Mouse (Mus musculus) large intestine, adult 2 months (tissue): ENCODE measurements at regions not wholly inside any gene's neighbourhood (a gene's known extent, or its start where the extent isn't known, plus 50 kb on each side); places are given as distances from the start of the nearest gene placed in this dataset.

Experiments
- DNase-seq: peaks from one replicate; pipeline ENCODE4 v3.0.0-alpha.2; 2012; ENCODE audit warnings: low read depth, low spot score
- WGBS: fragments of 180-500 bp; shearing (Covaris S2); methylation state at CpG from one replicate; pipeline ENCODE4 v1.1.7; 2018; 5-methylcytosine and 5-hydroxymethylcytosine counted together

GRCm38 (mm10) chr5:119486196-119486595 lies 184.3 kb upstream of the Tbx3 start:
- DNase-seq = no peak

GRCm38 (mm10) chr5:119487184-119487583 lies 183.3 kb upstream of the Tbx3 start:
- DNase-seq = no peak
- 23% methylated on average over 8 of the region's 8 CpGs for WGBS

- no peak for DNase-seq
- WGBS = 83% methylated on average over 1 of the region's 1 CpGs
Observed at GRCm38 (mm10) chr5:119497501-119497900, 173.0 kb upstream of the Tbx3 start.

GRCm38 (mm10) chr5:119498431-119498830 lies 172.0 kb upstream of the Tbx3 start:
- 63% methylated on average over 6 of the region's 6 CpGs for WGBS
- DNase-seq = no peak

GRCm38 (mm10) chr5:119507709-119508108 lies 162.8 kb upstream of the Tbx3 start:
- WGBS = 33% methylated on average over 14 of the region's 14 CpGs
- DNase-seq = no peak

- 42% methylated on average over 19 of the region's 19 CpGs for WGBS
Observed at GRCm38 (mm10) chr5:119518506-119519252, 151.8 kb upstream of the Tbx3 start.

GRCm38 (mm10) chr5:119524171-119524570 lies 146.3 kb upstream of the Tbx3 start:
- DNase-seq = no peak
- WGBS = 65% methylated on average over 4 of the region's 4 CpGs

More at GRCm38 (mm10) chr5:119518506-119519252, 151.8 kb upstream of the Tbx3 start:
- no peak for DNase-seq

- 75% methylated on average over 5 of the region's 5 CpGs for WGBS
- DNase-seq = no peak
Observed at GRCm38 (mm10) chr5:119525960-119526359, 144.5 kb upstream of the Tbx3 start.

GRCm38 (mm10) chr5:119530009-119530408 lies 140.5 kb upstream of the Tbx3 start:
- DNase-seq = no peak
- 57% methylated on average over 8 of the region's 8 CpGs for WGBS

- DNase-seq = no peak
- 83% methylated on average over 5 of the region's 5 CpGs for WGBS
Observed at GRCm38 (mm10) chr5:119534946-119535345, 135.5 kb upstream of the Tbx3 start.

GRCm38 (mm10) chr5:119542836-119543235 lies 127.6 kb upstream of the Tbx3 start:
- DNase-seq = peak; percentile 16
- WGBS = 37% methylated on average over 11 of the region's 11 CpGs

GRCm38 (mm10) chr5:119543716-119544115 lies 126.8 kb upstream of the Tbx3 start:
- DNase-seq = no peak
- WGBS = 69% methylated on average over 6 of the region's 6 CpGs

GRCm38 (mm10) chr5:119544681-119545080 lies 125.8 kb upstream of the Tbx3 start:
- WGBS = 56% methylated on average over 11 of the region's 11 CpGs
- DNase-seq = no peak

- no peak for DNase-seq
- whole genome bisulfite sequencing = 80% methylated on average over 19 of the region's 19 CpGs
Observed at GRCm38 (mm10) chr5:119547070-119547469, 123.4 kb upstream of the Tbx3 start.

- no peak for DNase-seq
- 68% methylated on average over 6 of the region's 6 CpGs for WGBS
Observed at GRCm38 (mm10) chr5:119550916-119551315, 119.6 kb upstream of the Tbx3 start.

- DNase-seq = no peak
- 65% methylated on average over 5 of the region's 5 CpGs for WGBS
Observed at GRCm38 (mm10) chr5:119553469-119553868, 117.0 kb upstream of the Tbx3 start.

- DNase-seq = no peak
- 75% methylated on average over 5 of the region's 5 CpGs for WGBS
Observed at GRCm38 (mm10) chr5:119557071-119557470, 113.4 kb upstream of the Tbx3 start.

GRCm38 (mm10) chr5:119559696-119560095 lies 110.8 kb upstream of the Tbx3 start:
- no peak for DNase-seq
- 93% methylated on average over 11 of the region's 11 CpGs for WGBS

- no peak for DNase-seq
- WGBS = 96% methylated on average over 5 of the region's 5 CpGs
Observed at GRCm38 (mm10) chr5:119560392-119560791, 110.1 kb upstream of the Tbx3 start.

- DNase-seq = no peak
- WGBS = 59% methylated on average over 7 of the region's 7 CpGs
Observed at GRCm38 (mm10) chr5:119561531-119561930, 108.9 kb upstream of the Tbx3 start.

- WGBS = 20% methylated on average over 33 of the region's 33 CpGs
- DNase-seq = no peak
Observed at GRCm38 (mm10) chr5:119563510-119564351, 106.7 kb upstream of the Tbx3 start.
